Mouse (Mus musculus): Measurements from ENCODE around the gene Dock11. TPM values are rescaled to one million over a fixed set of nuclear protein-coding genes. Genes with fewer than 3 reads are reported as not detected.
A peak's percentile ranks its signal among the peaks of the same experiment; 100 is the strongest.

The Dock11 gene
- total RNA-seq (2014; rRNA removed; ENCODE audit: low replicate concordance), result 5.4 and 11.6 TPM in 2 replicates
- 1.6 and 2.0 TPM in 2 replicates for polyA plus RNA-seq (2015; fragmentation: Nextera tagmentation; extraction: Ambion mirVana)

DNA sequence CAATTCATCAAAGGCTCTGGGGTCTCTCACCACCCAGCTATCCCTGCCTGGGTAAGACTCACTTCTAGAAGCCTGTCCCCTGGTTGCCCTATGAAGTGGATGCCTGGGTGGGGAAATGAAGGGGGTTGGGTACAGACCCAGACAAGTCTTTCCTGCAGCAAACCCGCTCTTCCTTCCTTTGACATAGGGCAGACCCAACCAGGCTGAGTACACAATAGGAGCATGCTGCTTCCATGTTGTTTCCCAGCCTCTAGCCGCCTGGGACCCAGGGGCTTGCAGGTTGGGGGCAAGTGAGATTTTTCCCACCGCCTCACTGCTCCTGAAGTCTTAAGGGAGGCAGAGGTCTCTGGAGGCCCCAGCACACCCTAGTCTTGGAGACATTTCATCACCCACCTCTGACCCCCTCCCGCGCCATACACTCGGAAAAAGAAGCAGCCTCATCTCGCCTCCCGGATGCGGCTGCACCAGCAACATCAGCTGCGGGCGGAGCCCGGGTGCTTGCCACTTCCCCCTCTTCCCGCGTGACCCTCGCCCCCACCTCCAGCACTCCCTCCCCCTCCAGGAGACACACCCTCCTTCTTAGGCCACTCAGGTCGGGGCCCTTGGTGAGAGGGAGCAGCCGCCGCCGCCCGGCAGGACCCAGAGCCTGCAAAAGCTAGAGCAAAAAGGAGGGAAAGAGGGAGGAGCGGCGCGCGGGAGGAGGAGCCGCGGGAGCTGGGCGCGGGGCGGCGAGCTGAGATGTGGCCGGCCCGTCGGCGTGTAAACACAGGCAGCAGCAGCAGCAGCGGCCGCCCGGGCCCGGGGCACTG, at the start of gene Dock11:
Gene Dock11, plus strand, starts transcription at position 746 of the 809 bp plus-strand sequence.
- H3K36me3 ChIP-seq (replicated peaks; ENCODE audit: control insufficient read depth, insufficient read depth, low read length), result no peaks in the 10 kb centered on the region
- peak; percentile 28 for DNase-seq (ENCODE audit: low spot score)
- peak within 1 kb of the TSS; percentile 80 for H3K4me2 ChIP-seq (ENCODE audit: low read depth, low read length)
- H3K4me1 ChIP-seq (ENCODE audit: control insufficient read depth, insufficient read depth), result no peaks in the 10 kb centered on the region
- H3K9ac ChIP-seq (replicated peaks; ENCODE audit: low read depth, low read length), result peak within 1 kb of the TSS; percentile 62
- H3K9me3 ChIP-seq (replicated peaks; ENCODE audit: control insufficient read depth, low read length), result no peaks in the 10 kb centered on the region
- peak within 1 kb of the TSS; percentile 46; the same call in 1 of the 2 replicates for H3K27ac ChIP-seq (ENCODE audit: low read depth)
- TF ChIP-seq EP300 (IDR thresholded peaks at IDR 0.05; ENCODE audit: low read depth) (no peak), CTCF (IDR thresholded peaks at IDR 0.05; ENCODE audit: low read depth) (no peak)
- peak; percentile 81 for ATAC-seq (ENCODE audit: insufficient read depth, low read depth)
- no peaks in the 10 kb centered on the region for H3K27me3 ChIP-seq (ENCODE audit: control insufficient read depth, insufficient read depth, low read length)
- H3K4me3 ChIP-seq (ENCODE audit: low read depth, low read length), result peak within 1 kb of the TSS; percentile 68
- WGBS, result 10% methylated on average over 32 of the region's 38 CpGs

DNA sequence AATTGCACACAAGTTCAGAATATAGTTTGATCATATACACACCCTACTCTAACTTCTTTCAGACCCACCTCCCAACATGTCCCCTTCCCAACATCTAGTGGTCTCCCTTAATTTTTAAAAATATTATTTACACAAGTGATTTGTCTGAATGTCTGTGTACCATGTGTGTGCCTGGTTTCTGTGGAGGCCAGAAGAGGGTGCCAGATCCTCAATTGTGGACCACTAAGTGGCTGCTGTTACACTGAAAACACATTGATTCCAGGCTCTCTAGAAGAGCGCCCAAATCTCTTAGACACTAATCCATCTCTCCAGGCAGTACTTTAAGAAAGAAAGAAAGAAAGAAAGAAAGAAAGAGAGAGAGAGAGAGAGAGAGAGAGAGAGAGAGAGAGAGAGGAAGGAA, 8.9 kb upstream of the Dock11 start:
- DNase-seq (ENCODE audit: low spot score) (no peak), ATAC-seq (ENCODE audit: insufficient read depth, low read depth) (no peak)
- H3K4me3 ChIP-seq (ENCODE audit: low read depth, low read length), result no peak overlapping the region
- no peak overlapping the region for H3K9ac ChIP-seq (replicated peaks; ENCODE audit: low read depth, low read length)
- H3K36me3 ChIP-seq (replicated peaks; ENCODE audit: control insufficient read depth, insufficient read depth, low read length), result no peaks in the 10 kb centered on the region
- no peak overlapping the region for H3K4me2 ChIP-seq (ENCODE audit: low read depth, low read length)
- WGBS, result 76% methylated on average over 1 of the region's 1 CpGs
- no peaks in the 10 kb centered on the region for H3K9me3 ChIP-seq (replicated peaks; ENCODE audit: control insufficient read depth, low read length)
- TF ChIP-seq EP300 (IDR thresholded peaks at IDR 0.05; ENCODE audit: low read depth) (no peak), CTCF (IDR thresholded peaks at IDR 0.05; ENCODE audit: low read depth) (peak; percentile 44)
- no peaks in the 10 kb centered on the region for H3K4me1 ChIP-seq (ENCODE audit: control insufficient read depth, insufficient read depth)
- H3K27me3 ChIP-seq (ENCODE audit: control insufficient read depth, insufficient read depth, low read length), result no peaks in the 10 kb centered on the region
- H3K27ac ChIP-seq (ENCODE audit: low read depth), result no peak overlapping the region

- DNase-seq (ENCODE audit: low spot score) (no peak), ATAC-seq (ENCODE audit: insufficient read depth, low read depth) (peak; percentile 43)
- H3K4me2 ChIP-seq (ENCODE audit: low read depth, low read length), result peak overlapping the region; percentile 80
- 13% methylated on average over 32 of the region's 58 CpGs for WGBS
- no peaks in the 10 kb centered on the region for H3K36me3 ChIP-seq (replicated peaks; ENCODE audit: control insufficient read depth, insufficient read depth, low read length)
- peak overlapping the region; percentile 62 for H3K9ac ChIP-seq (replicated peaks; ENCODE audit: low read depth, low read length)
- H3K9me3 ChIP-seq (replicated peaks; ENCODE audit: control insufficient read depth, low read length), result no peaks in the 10 kb centered on the region
- no peaks in the 10 kb centered on the region for H3K4me1 ChIP-seq (ENCODE audit: control insufficient read depth, insufficient read depth)
- no peaks in the 10 kb centered on the region for H3K27me3 ChIP-seq (ENCODE audit: control insufficient read depth, insufficient read depth, low read length)
- TF ChIP-seq CTCF (IDR thresholded peaks at IDR 0.05; ENCODE audit: low read depth) (no peak), EP300 (IDR thresholded peaks at IDR 0.05; ENCODE audit: low read depth) (no peak)
- peak overlapping the region; percentile 68 for H3K4me3 ChIP-seq (ENCODE audit: low read depth, low read length)
- H3K27ac ChIP-seq (ENCODE audit: low read depth), result peak overlapping the region; percentile 46; the same call in 1 of the 2 replicates
These were observed 540 bp downstream of the Dock11 start for GRCm38 (mm10) chrX:35888945-35889799.

GRCm38 (mm10) chrX:35889800-35890106, 1.1 kb downstream of the Dock11 start:
- Histone ChIP-seq H3K4me2 (ENCODE audit: low read depth, low read length) (peak overlapping the region; percentile 80), H3K27ac (ENCODE audit: low read depth) (no peak overlapping the region), H3K4me3 (ENCODE audit: low read depth, low read length) (peak overlapping the region; percentile 68), H3K4me1 (ENCODE audit: control insufficient read depth, insufficient read depth) (no peaks in the 10 kb centered on the region), H3K36me3 (replicated peaks; ENCODE audit: control insufficient read depth, insufficient read depth, low read length) (no peaks in the 10 kb centered on the region), H3K27me3 (ENCODE audit: control insufficient read depth, insufficient read depth, low read length) (no peaks in the 10 kb centered on the region), H3K9me3 (replicated peaks; ENCODE audit: control insufficient read depth, low read length) (no peaks in the 10 kb centered on the region), H3K9ac (replicated peaks; ENCODE audit: low read depth, low read length) (peak overlapping the region; percentile 62; the same call in 1 of the 2 replicates)
- WGBS, result 22% methylated on average over 8 of the region's 8 CpGs
- ATAC-seq (ENCODE audit: insufficient read depth, low read depth) (no peak), DNase-seq (ENCODE audit: low spot score) (no peak)
- TF ChIP-seq EP300 (IDR thresholded peaks at IDR 0.05; ENCODE audit: low read depth), result no peak
- TF ChIP-seq CTCF (IDR thresholded peaks at IDR 0.05; ENCODE audit: low read depth), result no peak

DNA sequence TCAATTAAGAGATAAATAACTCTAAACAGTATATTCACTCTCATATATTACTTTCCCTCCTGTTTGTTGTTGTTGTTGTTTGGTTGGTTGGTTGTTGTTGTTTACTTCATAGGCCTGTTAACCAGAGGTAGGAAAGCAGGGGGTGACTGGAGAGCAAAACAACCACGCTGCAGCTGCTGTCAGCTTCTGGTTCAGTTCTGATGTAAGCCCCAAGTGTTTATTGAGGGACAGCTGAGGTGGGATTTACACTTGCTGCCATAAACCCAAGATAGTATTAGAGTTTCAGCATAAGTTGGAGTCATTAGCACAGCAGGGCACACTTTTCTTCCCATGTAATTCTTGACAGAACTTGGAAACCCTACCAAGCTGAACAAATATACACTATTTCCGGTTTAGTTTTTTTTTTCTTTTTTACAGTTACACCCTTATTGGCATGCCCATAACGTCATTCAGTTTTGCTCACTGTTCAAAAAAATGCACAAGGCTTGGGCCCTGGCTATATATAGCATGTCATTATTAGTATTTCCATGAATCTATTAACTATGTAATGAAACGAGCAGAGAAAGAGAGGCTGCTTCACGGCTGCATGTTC, 3.0 kb downstream of the Dock11 start:
- Histone ChIP-seq H3K4me1 (ENCODE audit: control insufficient read depth, insufficient read depth) (no peaks in the 10 kb centered on the region), H3K4me2 (ENCODE audit: low read depth, low read length) (no peak overlapping the region), H3K9ac (replicated peaks; ENCODE audit: low read depth, low read length) (no peak overlapping the region), H3K27me3 (ENCODE audit: control insufficient read depth, insufficient read depth, low read length) (no peaks in the 10 kb centered on the region), H3K36me3 (replicated peaks; ENCODE audit: control insufficient read depth, insufficient read depth, low read length) (no peaks in the 10 kb centered on the region), H3K4me3 (ENCODE audit: low read depth, low read length) (no peak overlapping the region), H3K27ac (ENCODE audit: low read depth) (no peak overlapping the region), H3K9me3 (replicated peaks; ENCODE audit: control insufficient read depth, low read length) (no peaks in the 10 kb centered on the region)
- WGBS, result 55% methylated on average over 5 of the region's 5 CpGs
- no peak for TF ChIP-seq EP300 (IDR thresholded peaks at IDR 0.05; ENCODE audit: low read depth)
- no peak for ATAC-seq (ENCODE audit: insufficient read depth, low read depth)
- no peak for DNase-seq (ENCODE audit: low spot score)
